Mouse (Mus musculus) T-helper 17 cell (primary cell): ENCODE results near the gene Prrg1.
"Not testable (repeated sequence)": the region's sequence is repeated elsewhere in the genome, so short reads cannot be mapped to it uniquely, and the experiment has no call there.

Experiments
- in situ Hi-C, 2 experiments: fragments of 300-600 bp; cut with MboI, MseI; formaldehyde crosslinking; loops; 1 replicate in 1 of 2; 2 replicates in 1 of 2; pipeline ENCODE4 v1.15.1; 2025; ENCODE audit warnings: high pct_unique_total_duplicates in 2 of 2

Gene Prrg1

GRCm38 (mm10) chrX:78583202-78584004 is at the start of gene Prrg1:
TSS of gene Prrg1 (minus strand) at chrX:78583896.
- in situ Hi-C loops: no loop called here

- in situ Hi-C loops: loop anchor here in 1 of 2 experiments (10.0 kb wide), 1 partner anchor 61 kb away; no protein-coding TSS in a partner anchor
These were observed 22.1 kb upstream of the Prrg1 start for GRCm38 (mm10) chrX:78605814-78606213.

- in situ Hi-C loops: no loop called here
These were observed 9.4 kb upstream of the Prrg1 start for GRCm38 (mm10) chrX:78593138-78593537.

GRCm38 (mm10) chrX:78582854-78583201 is 868 bp downstream of the Prrg1 start:
- in situ Hi-C loops: no loop called here

- in situ Hi-C loops: no loop called here
These were observed 20.2 kb downstream of the Prrg1 start for GRCm38 (mm10) chrX:78563451-78563850.

- in situ Hi-C loops: no loop called here
These were observed 30.3 kb downstream of the Prrg1 start for GRCm38 (mm10) chrX:78553399-78553798.

- in situ Hi-C loops: no loop called here
These were observed 31.0 kb downstream of the Prrg1 start for GRCm38 (mm10) chrX:78552704-78553103.

GRCm38 (mm10) chrX:78547696-78548095 is 36.0 kb downstream of the Prrg1 start:
- in situ Hi-C loops: loop anchor here in 1 of 2 experiments (10.0 kb wide), 1 partner anchor 57 kb away; no protein-coding TSS in a partner anchor

- in situ Hi-C loops: loop anchor here in 1 of 2 experiments (10.0 kb wide), 1 partner anchor 65 kb away; no protein-coding TSS in a partner anchor
These were observed 44.0 kb downstream of the Prrg1 start for GRCm38 (mm10) chrX:78539734-78540133.

- in situ Hi-C loops: no loop called here
These were observed 44.9 kb downstream of the Prrg1 start for GRCm38 (mm10) chrX:78538632-78539316.

GRCm38 (mm10) chrX:78518301-78518700 is 65.4 kb downstream of the Prrg1 start:
- in situ Hi-C loops: no loop called here

GRCm38 (mm10) chrX:78482987-78483386 is 100.7 kb downstream of the Prrg1 start:
- in situ Hi-C loops: no loop called here

- in situ Hi-C loops: no loop called here
These were observed 104.0 kb downstream of the Prrg1 start for GRCm38 (mm10) chrX:78479710-78480109.

- in situ Hi-C loops: no loop called here
These were observed 149.3 kb downstream of the Prrg1 start for GRCm38 (mm10) chrX:78434357-78434756.

GRCm38 (mm10) chrX:78403346-78403745 is 180.3 kb downstream of the Prrg1 start:
- in situ Hi-C loops: not testable (repeated sequence)
